Mouse (Mus musculus) E14TG2a.4 (cell line): ENCODE results near the gene Dpagt1.

Experiments used
- CTCF ChIP-seq: conservative IDR thresholded peaks from 2 replicates; pipeline ENCODE4 v1.5.1; 2014; ENCODE audit warnings: low read length
- NANOG ChIP-seq: IDR thresholded peaks from 2 replicates; pipeline ENCODE4 v1.6.1; 2014; ENCODE audit warnings: borderline replicate concordance, low read length, mixed read lengths
- POU5F1 ChIP-seq: IDR thresholded peaks from 2 replicates; pipeline ENCODE4 v1.6.1; 2014; ENCODE audit warnings: low read length, borderline replicate concordance

- no peak for TF ChIP-seq CTCF
- TF ChIP-seq POU5F1: no peak
- TF ChIP-seq NANOG: no peak
These were observed 37.5 kb upstream of the Dpagt1 start, which contains the start of gene Abcg4 for GRCm38 (mm10) chr9:44288076-44288958.
